Mouse (Mus musculus) cerebellum, adult 11 months (tissue): ENCODE measurements around the gene Avpr1b.
"Not testable (repeated sequence)": the region's sequence is repeated elsewhere in the genome, so short reads cannot be mapped to it uniquely, and the experiment has no call there.

ENCODE experiments used
- DNase-seq: peaks from one replicate; pipeline ENCODE4 v3.0.0; 2022

Avpr1b gene

GRCm38 (mm10) chr1:131619348-131619747 is 20.3 kb downstream of the Avpr1b start:
- no peak for DNase-seq

DNA sequence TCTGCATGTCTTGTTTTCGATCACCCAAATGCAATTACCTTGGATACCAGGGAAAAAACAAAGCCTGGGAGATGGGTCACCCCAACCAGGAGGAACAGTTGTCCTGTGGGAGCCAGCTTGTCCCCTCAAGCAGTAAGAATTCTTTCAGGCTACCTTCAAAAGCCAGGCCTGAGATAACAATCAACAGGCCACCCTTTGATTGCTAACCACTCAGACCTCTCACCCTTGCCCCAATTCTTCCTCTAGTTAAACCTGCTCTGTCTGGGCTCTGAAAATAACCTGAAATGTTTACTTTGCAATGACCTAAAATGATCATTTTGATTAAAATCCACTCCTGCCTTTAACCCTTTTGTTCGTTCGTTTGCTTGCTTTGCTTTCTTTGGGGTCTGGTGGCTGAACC is 24.6 kb downstream of the Avpr1b start:
- no peak for DNase-seq

DNA sequence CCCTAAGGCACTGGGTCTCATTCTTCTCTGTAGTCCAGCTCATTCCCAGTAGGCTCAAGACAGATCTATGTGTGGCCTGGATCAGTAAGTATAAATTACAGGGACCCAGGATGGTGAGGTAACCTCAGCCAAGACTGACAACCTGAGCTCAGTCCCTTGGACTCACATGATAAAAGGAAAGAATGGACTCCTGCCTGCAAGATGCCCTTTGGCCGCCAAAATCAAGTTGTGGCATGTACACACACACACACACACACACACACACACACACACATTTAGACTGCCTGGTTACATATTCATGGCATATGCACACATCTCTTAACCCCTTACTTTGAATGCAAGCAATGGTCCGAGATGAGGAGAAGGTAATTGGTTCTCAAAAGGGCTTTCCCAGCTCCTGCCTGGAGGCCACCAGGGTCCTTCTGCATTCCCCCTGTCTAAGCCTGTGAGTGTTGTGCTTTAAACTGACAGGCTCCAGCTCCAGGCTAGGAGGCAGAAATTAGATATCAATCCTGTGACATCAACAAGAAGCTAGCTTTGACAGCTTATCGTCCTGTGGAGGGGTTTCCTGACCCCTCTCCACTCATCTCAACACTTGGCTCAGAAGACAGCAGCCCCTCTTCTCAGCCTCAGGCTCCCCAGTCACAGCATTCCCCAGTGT is 25.3 kb downstream of the Avpr1b start:
- DNase-seq: no peak

- no peak for DNase-seq
Observed at GRCm38 (mm10) chr1:131626200-131626599, 27.2 kb downstream of the Avpr1b start.

DNA sequence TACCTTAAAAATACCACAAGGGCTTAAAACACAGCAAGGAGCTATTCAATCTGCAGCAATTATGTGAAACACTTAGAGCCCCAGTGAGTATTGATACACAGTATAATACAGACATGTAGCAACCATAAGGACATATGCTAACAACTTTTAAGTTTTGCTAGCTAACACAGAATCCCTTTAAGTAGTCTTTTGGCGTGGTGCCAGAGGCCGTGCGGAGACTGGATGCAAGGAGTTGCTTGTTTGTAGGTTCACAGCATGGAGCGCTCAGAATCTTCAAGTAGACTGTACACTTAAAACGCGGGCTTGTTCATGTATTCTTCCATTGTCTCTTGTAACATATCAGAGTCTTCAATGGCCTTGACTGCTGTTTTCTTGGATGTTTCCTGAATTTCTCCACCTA is 33.2 kb downstream of the Avpr1b start:
- DNase-seq: not testable (repeated sequence)

- no peak for DNase-seq
Observed at GRCm38 (mm10) chr1:131634495-131634894, 35.5 kb downstream of the Avpr1b start.

DNA sequence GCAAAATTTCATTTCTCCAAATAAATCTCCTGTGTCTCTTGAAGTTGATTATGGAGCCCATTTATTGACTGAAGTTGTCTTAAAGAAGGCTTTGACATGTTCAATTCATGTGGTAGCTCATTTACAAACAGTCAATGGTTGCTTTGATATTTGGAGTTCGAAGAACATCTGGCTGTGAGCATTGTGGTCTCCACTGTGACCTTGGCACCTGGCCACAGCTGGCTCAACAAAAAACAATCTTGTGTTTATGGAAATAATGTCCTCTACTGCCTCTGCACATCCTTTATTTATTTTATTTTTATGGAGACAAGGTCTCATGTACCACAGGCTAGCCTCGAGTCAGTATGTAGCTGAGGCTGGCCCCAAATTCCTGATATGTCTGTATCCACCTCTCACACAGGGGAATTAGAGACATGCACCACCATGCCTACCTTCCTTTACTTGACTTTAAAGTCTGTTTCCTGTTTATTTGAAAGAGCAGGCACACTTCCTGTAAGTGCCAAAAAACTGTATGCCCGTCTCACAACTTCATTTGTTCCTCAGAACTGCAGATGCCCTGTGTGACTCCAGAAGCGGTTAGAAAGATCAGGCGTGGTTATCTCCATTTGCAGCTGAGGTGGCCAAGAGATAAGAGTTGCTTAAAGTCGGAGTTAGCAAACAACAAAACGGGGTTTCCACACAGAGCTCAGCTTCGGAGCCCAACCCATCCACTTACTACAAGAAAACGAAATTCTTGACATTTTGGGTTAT is 38.9 kb downstream of the Avpr1b start, which contains the start of gene Ctse:
TSS of gene Ctse (plus strand) at position 516 of the 750 bp plus-strand sequence.
- no peak for DNase-seq

DNA sequence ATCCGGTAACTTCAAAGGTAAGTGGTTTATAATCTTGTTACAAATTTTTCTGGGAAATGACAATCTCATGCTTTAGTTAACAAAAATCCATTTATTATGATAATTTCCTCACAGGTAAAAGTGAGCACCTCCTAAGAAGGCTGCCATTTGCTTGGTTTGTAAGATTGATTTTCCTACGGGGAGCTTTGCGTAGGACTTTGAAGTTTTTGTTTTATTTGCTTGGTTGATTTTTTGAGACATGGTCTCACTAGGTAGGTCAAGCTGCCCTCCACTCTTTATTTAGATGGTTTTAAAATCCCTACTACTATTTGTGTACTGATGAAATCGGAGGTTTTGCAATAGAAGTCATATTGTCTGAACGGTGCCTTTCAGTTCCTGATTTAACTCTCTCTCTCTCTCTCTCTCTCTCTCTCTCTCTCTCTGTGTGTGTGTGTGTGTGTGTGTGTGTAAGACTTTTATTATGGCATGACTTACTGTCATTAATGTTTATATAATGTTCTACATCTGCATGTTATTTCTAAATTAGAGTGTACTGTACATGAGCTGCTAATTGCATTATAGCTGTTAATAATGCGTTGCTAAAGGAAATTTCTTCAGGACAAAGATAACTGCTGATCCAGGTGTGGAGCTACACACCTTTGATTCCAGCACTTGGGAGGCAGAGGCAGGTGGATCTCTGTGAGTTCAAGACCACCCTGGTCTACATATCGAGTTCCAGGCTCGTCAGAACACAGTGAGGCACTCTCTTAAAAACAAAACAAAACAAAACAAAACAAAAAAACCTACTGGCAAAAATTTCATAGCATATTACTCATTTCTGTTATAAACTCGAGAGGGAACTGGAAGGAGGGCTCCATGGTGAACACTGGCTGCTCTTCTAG is 39.7 kb downstream of the Avpr1b start:
- DNase-seq: no peak

DNA sequence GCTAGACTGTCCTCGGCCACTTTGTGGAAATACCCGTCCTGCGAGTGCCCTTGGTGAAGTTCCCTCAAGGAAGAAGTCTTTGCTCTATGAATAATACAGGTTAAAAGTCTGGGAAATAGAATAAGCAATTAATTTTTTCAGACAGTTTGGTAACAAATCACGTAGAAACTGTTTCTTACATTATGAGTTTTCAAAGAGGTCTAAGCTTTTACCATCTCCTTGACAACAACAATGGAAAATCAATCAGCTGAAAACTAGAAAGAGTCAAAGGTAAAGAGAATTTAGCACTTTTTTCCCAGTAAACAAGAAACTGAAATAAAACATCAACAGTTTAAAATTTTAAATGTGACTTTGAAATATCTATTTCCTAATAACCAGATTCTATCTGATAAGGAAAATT is 41.0 kb downstream of the Avpr1b start:
- DNase-seq: no peak

- DNase-seq: no peak
Observed at GRCm38 (mm10) chr1:131641565-131641964, 42.5 kb downstream of the Avpr1b start.

DNA sequence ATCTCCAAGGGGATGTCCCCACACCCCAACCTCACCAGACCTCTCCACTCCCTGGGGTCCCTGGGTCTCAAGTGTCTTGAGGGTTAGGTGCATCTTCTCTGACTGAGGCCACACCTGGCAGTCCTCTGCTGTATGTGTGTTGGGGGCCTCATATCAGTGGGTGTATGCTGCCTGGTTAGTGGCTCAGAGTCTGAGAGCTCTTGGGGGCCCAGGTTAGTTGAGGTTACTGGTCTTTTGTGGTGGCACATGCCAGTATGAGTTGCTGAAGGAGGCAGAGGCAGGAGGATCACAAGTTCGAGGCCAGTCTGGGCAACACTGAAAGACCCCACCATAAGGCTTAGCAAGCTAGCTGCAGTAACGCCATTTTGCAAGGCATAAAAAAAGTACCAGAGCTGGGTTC is 43.2 kb downstream of the Avpr1b start:
- DNase-seq: no peak

DNA sequence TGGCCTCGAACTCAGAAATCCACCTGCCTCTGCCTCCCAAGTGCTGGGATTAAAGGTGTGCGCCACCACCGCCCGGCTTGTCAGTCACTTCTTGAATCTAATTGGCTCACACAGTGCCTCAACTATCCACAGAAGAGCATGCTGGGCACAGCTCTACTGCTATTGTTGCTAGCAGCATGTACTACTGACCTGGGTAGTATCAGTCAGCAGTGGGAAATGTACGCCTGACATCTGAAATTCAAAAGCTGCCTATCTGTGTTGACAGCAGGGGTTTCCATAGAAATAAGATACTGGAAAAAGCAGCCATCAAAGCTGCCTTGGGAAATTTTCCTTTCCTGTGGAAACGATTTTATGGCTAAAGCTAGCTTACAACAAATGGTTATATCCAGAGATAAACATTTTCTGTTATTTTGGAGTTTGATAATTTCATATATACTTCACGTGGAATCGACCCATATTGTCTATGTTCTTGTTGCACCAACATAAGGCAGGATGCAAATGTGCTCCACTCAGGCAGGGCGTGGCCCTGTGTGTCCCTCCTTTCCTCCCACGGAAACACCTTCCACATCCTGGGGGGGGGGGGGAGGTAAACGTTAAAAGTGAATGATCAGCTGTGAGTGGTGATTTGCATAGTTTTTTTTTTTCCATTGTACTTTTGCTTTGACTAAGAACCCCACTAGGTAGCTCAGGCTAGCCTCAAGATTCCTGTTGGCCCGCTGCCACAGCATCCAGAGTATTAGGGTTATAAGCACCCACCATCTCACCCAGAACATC is 53.8 kb downstream of the Avpr1b start:
- no peak for DNase-seq

- DNase-seq: no peak
Observed at GRCm38 (mm10) chr1:131655601-131656000, 56.6 kb downstream of the Avpr1b start.

GRCm38 (mm10) chr1:131657945-131658354 is 58.9 kb downstream of the Avpr1b start:
- DNase-seq: peak; percentile 85

- no peak for DNase-seq
Observed at GRCm38 (mm10) chr1:131659512-131660085, 60.6 kb downstream of the Avpr1b start.

GRCm38 (mm10) chr1:131660266-131660665 is 61.2 kb downstream of the Avpr1b start:
- DNase-seq: no peak

DNA sequence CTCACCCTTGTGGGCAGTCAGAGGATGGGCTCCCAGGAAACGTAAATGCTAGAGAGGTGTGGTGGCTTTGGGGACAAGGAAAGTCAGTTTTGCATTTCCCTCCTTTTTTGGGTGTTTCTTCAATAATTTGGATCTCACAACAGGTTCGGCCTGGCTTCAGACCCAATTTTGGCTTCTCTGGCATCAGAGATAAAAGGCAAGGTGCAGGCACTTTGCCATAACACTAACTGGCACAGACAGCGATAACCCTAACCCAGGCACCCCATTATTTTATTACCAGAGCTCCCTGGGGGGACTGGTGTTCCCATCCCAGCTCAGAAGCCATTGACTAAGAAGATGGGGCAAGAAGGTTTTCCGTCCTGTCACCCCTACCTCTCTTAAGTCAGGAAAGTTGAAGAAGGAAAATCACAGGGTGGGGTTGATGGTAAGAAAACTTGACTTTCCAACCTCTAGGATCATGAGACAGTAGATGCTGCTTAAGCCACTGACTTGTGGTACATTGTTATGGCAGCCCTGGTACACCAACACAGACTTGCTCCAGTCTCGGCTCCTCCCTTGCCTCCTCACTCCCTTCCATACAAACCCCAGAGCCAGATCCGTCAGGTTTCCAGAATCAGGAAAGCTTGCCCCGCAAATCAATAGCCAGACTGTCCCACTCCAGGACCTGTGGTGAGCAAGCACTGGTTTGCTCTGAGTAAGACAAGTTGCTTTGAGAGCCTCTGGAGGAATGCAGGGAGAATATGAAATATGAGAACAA is 61.9 kb downstream of the Avpr1b start:
- DNase-seq: no peak
